Mouse (Mus musculus) megakaryocyte, embryonic 14.5 days (primary cell): Measurements from ENCODE around the gene 2700097O09Rik.

ENCODE experiments used
- FLI1 ChIP-seq: IDR thresholded peaks from 2 replicates; pipeline ENCODE4 v1.6.1; 2012; ENCODE audit warnings: low read length, inconsistent platforms, mixed read lengths
- GATA1 ChIP-seq: IDR thresholded peaks from 3 replicates; pipeline ENCODE4 v1.6.1; 2012; ENCODE audit warnings: mixed read lengths, low read length, inconsistent platforms, borderline replicate concordance

GRCm38 (mm10) chr12:55003843-55004242 is 76.1 kb downstream of the 2700097O09Rik start:
- TF ChIP-seq GATA1 (no peak), FLI1 (no peak)
